ENCODE assay signal across 14 mouse cellular contexts in the genomic region with DNA sequence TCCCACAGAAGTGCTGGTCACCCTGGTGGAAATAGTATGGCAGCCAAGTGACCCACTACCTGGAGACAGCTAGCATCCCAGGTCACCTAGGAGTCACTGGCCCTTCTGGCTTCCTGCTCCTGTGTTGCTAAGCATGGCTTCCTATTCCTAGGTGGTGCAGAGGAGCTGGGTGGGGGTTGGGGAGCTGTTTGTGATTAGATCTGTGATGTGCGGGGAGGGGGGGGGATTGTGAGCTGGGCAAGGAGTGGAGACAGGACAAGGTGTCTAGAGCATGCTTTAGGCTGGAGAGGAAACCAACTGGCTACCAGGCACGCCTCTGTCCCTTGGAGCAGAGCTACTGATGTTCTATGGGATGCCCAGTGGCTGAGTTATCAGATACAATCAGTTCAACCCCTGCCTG.
DNase-seq lines count a peak whose midpoint lies in the region; ATAC-seq lines count a peak whose summit lies in the region.
"Had no signal": no experiment of that assay in that cellular context is flagged by ENCODE, and none has a peak within 500 bp of the region (broad histone marks: within the 10 kb centered on the region; RNA-seq: fewer than 3 reads in every experiment).

No protein-coding gene starts in this region.

- DNase-seq in liver (no peak), MN1 (ENCODE audit: low spot score) (no peak)
- DNase-seq in forebrain, embryonic 10.5 days (ENCODE audit: extremely low spot score, low spot score), result no peak
- DNase-seq in right cerebral cortex, postnatal 14 days, result no peak
- no peak for DNase-seq in gastrocnemius, postnatal 25 days
- DNase-seq: cerebellum, adult 8-10 months; right cerebral cortex, adult 18-20 months had no signal

- H3K27ac ChIP-seq in liver, embryonic 12.5 days, result no peak overlapping the region
- H3K27ac ChIP-seq in forebrain, embryonic 10.5 days, result peak overlapping the region; percentile 71
- peak overlapping the region; percentile 87 for H3K27ac ChIP-seq in hindbrain, embryonic 13.5 days
- peak overlapping the region; percentile 51 for H3K27ac ChIP-seq in midbrain, embryonic 16.5 days (ENCODE audit: low read length)
- H3K27ac ChIP-seq: gastrocnemius, adult 2 months had no signal

- H3K9me3 ChIP-seq in liver, embryonic 12.5 days (replicated peaks), result no peaks in the 10 kb centered on the region
- H3K9me3 ChIP-seq in forebrain, embryonic 10.5 days, result no peaks in the 10 kb centered on the region
- H3K9me3 ChIP-seq in hindbrain, embryonic 13.5 days, result no peaks in the 10 kb centered on the region
- H3K9me3 ChIP-seq in midbrain, embryonic 16.5 days (replicated peaks; ENCODE audit: control insufficient read depth, low read length, poor library complexity, severe bottlenecking), result no peaks in the 10 kb centered on the region

- peaks cover 74% of the 10 kb centered on the region for H3K4me1 ChIP-seq in liver, embryonic 12.5 days
- H3K4me1 ChIP-seq in forebrain, embryonic 10.5 days, result peaks cover 86% of the 10 kb centered on the region
- peaks cover 88% of the 10 kb centered on the region for H3K4me1 ChIP-seq in hindbrain, embryonic 13.5 days (replicated peaks)
- peaks cover 24% of the 10 kb centered on the region; the same call in 1 of the 2 replicates for H3K4me1 ChIP-seq in midbrain, embryonic 16.5 days (ENCODE audit: control insufficient read depth, insufficient read depth, low read length)

- H3K36me3 ChIP-seq in liver, embryonic 12.5 days, result no peaks in the 10 kb centered on the region
- no peaks in the 10 kb centered on the region for H3K36me3 ChIP-seq in forebrain, embryonic 10.5 days (replicated peaks)
- no peaks in the 10 kb centered on the region for H3K36me3 ChIP-seq in hindbrain, embryonic 13.5 days
- no peaks in the 10 kb centered on the region for H3K36me3 ChIP-seq in midbrain, embryonic 16.5 days (ENCODE audit: control insufficient read depth, insufficient read depth, low read length)

- H3K4me2 ChIP-seq in liver, embryonic 12.5 days, result no peak overlapping the region
- no peak overlapping the region; the same call in 1 of the 2 replicates for H3K4me2 ChIP-seq in hindbrain, embryonic 13.5 days
- no peak overlapping the region for H3K4me2 ChIP-seq in midbrain, embryonic 16.5 days (ENCODE audit: low read length)

- 0 out of 2 replicates have a peak overlapping the region, but pooled peaks have one; percentile 36 for H3K9ac ChIP-seq in liver, embryonic 12.5 days
- H3K9ac ChIP-seq in hindbrain, embryonic 13.5 days, result no peak overlapping the region
- no peak overlapping the region for H3K9ac ChIP-seq in midbrain, embryonic 16.5 days (ENCODE audit: low read depth, low read length)

- WGBS in liver, embryonic 12.5 days (ENCODE audit: insufficient replicate concordance), result 44% methylated on average over 2 of the region's 2 CpGs
- 56% methylated on average over 2 of the region's 2 CpGs for WGBS in forebrain, embryonic 10.5 days
- 63% methylated on average over 2 of the region's 2 CpGs for WGBS in hindbrain, embryonic 13.5 days
- 51% methylated on average over 2 of the region's 2 CpGs for WGBS in midbrain, embryonic 16.5 days

- peaks cover 40% of the 10 kb centered on the region for H3K27me3 ChIP-seq in liver, embryonic 12.5 days (replicated peaks)
- peaks cover 89% of the 10 kb centered on the region for H3K27me3 ChIP-seq in forebrain, embryonic 10.5 days (ENCODE audit: poor library complexity, severe bottlenecking)
- 0 out of 2 replicates have a peak, but pooled peaks cover 5% of the 10 kb centered on the region for H3K27me3 ChIP-seq in hindbrain, embryonic 13.5 days
- H3K27me3 ChIP-seq in midbrain, embryonic 16.5 days (ENCODE audit: control insufficient read depth, insufficient read depth, low read depth, low read length), result no peaks in the 10 kb centered on the region
- H3K27me3 ChIP-seq: CH12.LX had no signal

- H3K4me3 ChIP-seq in liver, embryonic 12.5 days, result no peak overlapping the region
- no peak overlapping the region for H3K4me3 ChIP-seq in forebrain, embryonic 10.5 days
- no peak overlapping the region for H3K4me3 ChIP-seq in hindbrain, embryonic 13.5 days
- H3K4me3 ChIP-seq in midbrain, embryonic 16.5 days (ENCODE audit: low read depth, low read length), result no peak overlapping the region
- H3K4me3 ChIP-seq: gastrocnemius, adult 2 months; myocyte had no signal

- no peak for ATAC-seq in liver, embryonic 12.5 days
- ATAC-seq in hindbrain, embryonic 13.5 days (ENCODE audit: low FRiP score), result no peak
- 0 out of 2 replicates have a peak, but pooled peaks have one; percentile 30 for ATAC-seq in midbrain, embryonic 16.5 days
- ATAC-seq: inflammation-experienced regulatory T-cells, adult 6 months had no signal
